Mouse (Mus musculus) monocyte, adult 5-6 weeks (primary cell): Measurements from ENCODE around the gene Optn. TPM values are rescaled to one million over a fixed set of nuclear protein-coding genes. Genes with fewer than 3 reads are reported as not detected.

ENCODE experiments used
- ATAC-seq: fragments of 153-309, 156-312 bp; replicated peaks from 2 replicates; pipeline ENCODE4 v1.8.0; 2017; ENCODE audit warnings: mild to moderate bottlenecking; ENCODE audit not compliant: low TSS enrichment, insufficient number of reproducible peaks, severe bottlenecking, poor library complexity, low FRiP score
- total RNA-seq: library from RNA; stranded (forward); fragments of 200-1000, 200-491, 200-594 nt; gene quantifications from 3 replicates; pipeline ENCODE4 v1.2.3, GENCODE M21; 2017

The Optn gene
- total RNA-seq, 1 experiment from 2014 or later = 5.6 TPM

GRCm38 (mm10) chr2:5064247-5064646 is 396 bp upstream of the Optn start:
- ATAC-seq = no peak

- no peak for ATAC-seq
These were observed 1.2 kb downstream of the Optn start for GRCm38 (mm10) chr2:5062496-5063298.

- ATAC-seq = no peak
These were observed 2.6 kb downstream of the Optn start for GRCm38 (mm10) chr2:5061133-5061708.

- ATAC-seq = no peak
These were observed 3.9 kb downstream of the Optn start for GRCm38 (mm10) chr2:5059997-5060396.

GRCm38 (mm10) chr2:5058436-5058835 is 5.4 kb downstream of the Optn start:
- ATAC-seq = no peak

GRCm38 (mm10) chr2:5050562-5050961 is 13.3 kb downstream of the Optn start:
- no peak for ATAC-seq

GRCm38 (mm10) chr2:5047016-5047415 is 16.8 kb downstream of the Optn start:
- no peak for ATAC-seq

- ATAC-seq = no peak
These were observed 18.4 kb downstream of the Optn start for GRCm38 (mm10) chr2:5045269-5045965.

- ATAC-seq = no peak
These were observed 19.5 kb downstream of the Optn start for GRCm38 (mm10) chr2:5044321-5044720.

GRCm38 (mm10) chr2:5043476-5043761 is 20.4 kb downstream of the Optn start:
- ATAC-seq = no peak

GRCm38 (mm10) chr2:5042616-5043475 is 21.0 kb downstream of the Optn start:
- ATAC-seq = no peak

- ATAC-seq = no peak
These were observed 22.0 kb downstream of the Optn start for GRCm38 (mm10) chr2:5041854-5042253.

GRCm38 (mm10) chr2:5040281-5041161 is 23.3 kb downstream of the Optn start:
- ATAC-seq = no peak

GRCm38 (mm10) chr2:5039350-5040170 is 24.3 kb downstream of the Optn start:
- ATAC-seq = no peak

GRCm38 (mm10) chr2:5038320-5038719 is 25.5 kb downstream of the Optn start:
- ATAC-seq = no peak

GRCm38 (mm10) chr2:5037390-5037789 is 26.5 kb downstream of the Optn start:
- no peak for ATAC-seq

- no peak for ATAC-seq
These were observed 27.3 kb downstream of the Optn start for GRCm38 (mm10) chr2:5036411-5037076.
